Mouse (Mus musculus): ENCODE data around the gene Gabpb1. TPM values are rescaled to one million over a fixed set of nuclear protein-coding genes. Genes with fewer than 3 reads are reported as not detected.

Gene Gabpb1
- total and polyA plus RNA-seq, 3 experiments: 23.9 to 50.2 (median 50.1) TPM

DNA sequence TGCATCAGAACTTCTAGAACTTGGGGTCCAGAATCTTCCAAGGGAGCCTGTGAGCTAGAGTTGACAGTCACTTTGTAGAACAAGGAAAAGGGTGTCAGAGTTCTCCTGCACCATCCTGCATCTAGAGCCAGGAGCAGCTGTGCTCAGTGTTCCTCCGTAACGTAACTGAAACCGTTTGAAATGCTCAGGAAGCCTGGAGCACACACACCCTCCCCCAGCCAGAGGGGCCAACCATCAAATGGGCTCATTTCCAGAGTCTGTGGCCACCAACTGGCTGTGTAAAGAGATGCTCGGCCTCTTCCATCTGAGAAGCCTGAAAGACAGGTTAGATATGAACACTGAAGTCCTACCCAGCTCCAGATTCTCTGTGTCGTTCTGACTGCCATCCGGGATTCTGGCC, 92.2 kb downstream of the Gabpb1 start:
- TF ChIP-seq CTCF (conservative IDR thresholded peaks at IDR 0.05 in 1 of 2, IDR thresholded peaks at IDR 0.05 in 1 of 2; ENCODE audit: low read depth in 2 of 2, low read length in 2 of 2) (no peak), MAFK (IDR thresholded peaks at IDR 0.05; ENCODE audit: insufficient replicate concordance, low read length) (no peak), MYC (IDR thresholded peaks at IDR 0.05; ENCODE audit: low read depth, low read length) (no peak), POLR2AphosphoS2 (IDR thresholded peaks at IDR 0.05; ENCODE audit: low read depth, low read length) (no peak)
- in situ Hi-C loops (cut with MboI; ENCODE audit: low pct_ligation_motif_present, low pct_unique_long_range_greater_than_20kb, low sequenced_read_pairs) (no loop called here), dilution Hi-C loops (cut with MboI; ENCODE audit: extremely low pct_ligation_motif_present, extremely low pct_unique_long_range_greater_than_20kb, low sequenced_read_pairs) (no loop called here)
- no peaks in the 10 kb centered on the region for H3K79me2 ChIP-seq (replicated peaks; ENCODE audit: control insufficient read depth, extremely low read depth, insufficient read depth, poor library complexity, severe bottlenecking)
- no peak overlapping the region for H3K9ac ChIP-seq (ENCODE audit: insufficient read depth, low read depth)
- H3K4me2 ChIP-seq (ENCODE audit: insufficient read depth, low read depth, poor library complexity, severe bottlenecking): no peak overlapping the region
- no peaks in the 10 kb centered on the region for H3K9me3 ChIP-seq (replicated peaks; ENCODE audit: low read length)
- H3K36me3 ChIP-seq (replicated peaks in 1 of 2; ENCODE audit: control insufficient read depth in 1 of 2, insufficient read depth in 1 of 2, low read length in 1 of 2): no peaks in the 10 kb centered on the region
- H3K27me3 ChIP-seq (replicated peaks): no peaks in the 10 kb centered on the region
- no peaks in the 10 kb centered on the region; a peak in 1 of 4 replicates for H3K4me1 ChIP-seq (ENCODE audit: control insufficient read depth in 1 of 2, insufficient read depth in 2 of 2)
- H3K4me3 ChIP-seq (replicated peaks in 1 of 3; ENCODE audit: low read depth in 2 of 3, low read length in 2 of 3, poor library complexity in 1 of 3): no peak overlapping the region
- H3K27ac ChIP-seq (ENCODE audit: insufficient read depth, low read depth): no peak overlapping the region
- DNase-seq (ENCODE audit: extremely low read depth): no peak

DNA sequence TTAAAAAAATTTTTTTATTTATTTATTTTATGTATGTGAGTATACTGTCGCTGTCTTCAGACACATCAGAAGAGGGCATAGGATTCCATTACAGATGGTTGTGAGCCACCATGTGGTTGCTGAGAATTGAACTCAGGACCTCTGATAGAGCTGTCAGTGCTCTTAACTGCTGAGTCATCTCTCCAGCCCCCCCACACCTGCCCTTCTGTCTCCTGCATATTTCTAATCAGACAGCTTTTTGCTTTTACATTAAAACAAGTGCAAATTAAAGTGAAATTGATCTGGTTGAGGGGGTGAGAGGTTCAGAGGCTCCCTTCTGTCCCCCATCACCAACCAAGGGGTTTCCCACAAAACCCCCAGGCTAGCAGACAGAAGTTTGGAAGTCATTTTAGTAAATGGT, 96.9 kb downstream of the Gabpb1 start:
- H3K27ac ChIP-seq (ENCODE audit: insufficient read depth, low read depth): no peak overlapping the region
- no peak for TF ChIP-seq ZNF384 (IDR thresholded peaks at IDR 0.05; ENCODE audit: low read depth, low read length)
- TF ChIP-seq CHD1 (IDR thresholded peaks at IDR 0.05; ENCODE audit: low read depth, low read length): no peak
- no peak for TF ChIP-seq RAD21 (IDR thresholded peaks at IDR 0.05; ENCODE audit: low read depth, low read length)
- no peak for TF ChIP-seq NELFE (IDR thresholded peaks at IDR 0.05; ENCODE audit: low read depth, low read length)
- TF ChIP-seq ELF1 (IDR thresholded peaks at IDR 0.05; ENCODE audit: low read depth, low read length): no peak
- TF ChIP-seq USF2 (conservative IDR thresholded peaks at IDR 0.05; ENCODE audit: low read depth, low read length): no peak
- no peak for TF ChIP-seq JUND (conservative IDR thresholded peaks at IDR 0.05; ENCODE audit: low read depth, low read length)
- TF ChIP-seq UBTF (IDR thresholded peaks at IDR 0.05; ENCODE audit: low read depth, low read length): no peak
- no peak for TF ChIP-seq ZC3H11A (IDR thresholded peaks at IDR 0.05; ENCODE audit: low read depth, low read length)
- no peak for TF ChIP-seq ETS1 (conservative IDR thresholded peaks at IDR 0.05; ENCODE audit: low read depth, low read length)
- TF ChIP-seq E2F4 (IDR thresholded peaks at IDR 0.05; ENCODE audit: insufficient replicate concordance, low read depth, low read length): no peak
- no peaks in the 10 kb centered on the region for H3K79me2 ChIP-seq (replicated peaks; ENCODE audit: control insufficient read depth, extremely low read depth, insufficient read depth, poor library complexity, severe bottlenecking)
- no peak overlapping the region for H3K4me3 ChIP-seq (replicated peaks in 1 of 3; ENCODE audit: low read depth in 2 of 3, low read length in 2 of 3, poor library complexity in 1 of 3)
- H3K27me3 ChIP-seq (replicated peaks): no peaks in the 10 kb centered on the region
- dilution Hi-C loops (cut with MboI; ENCODE audit: extremely low pct_ligation_motif_present, extremely low pct_unique_long_range_greater_than_20kb, low sequenced_read_pairs): no loop called here
- H3K9me3 ChIP-seq (replicated peaks; ENCODE audit: low read length): no peaks in the 10 kb centered on the region
- H3K36me3 ChIP-seq (replicated peaks in 1 of 2; ENCODE audit: control insufficient read depth in 1 of 2, insufficient read depth in 1 of 2, low read length in 1 of 2): no peaks in the 10 kb centered on the region
- no peak overlapping the region for H3K4me2 ChIP-seq (ENCODE audit: insufficient read depth, low read depth, poor library complexity, severe bottlenecking)
- in situ Hi-C loops (cut with MboI; ENCODE audit: low pct_ligation_motif_present, low pct_unique_long_range_greater_than_20kb, low sequenced_read_pairs): no loop called here
- no peak overlapping the region for H3K9ac ChIP-seq (ENCODE audit: insufficient read depth, low read depth)
- DNase-seq (ENCODE audit: extremely low read depth): no peak
- H3K4me1 ChIP-seq (ENCODE audit: control insufficient read depth in 1 of 2, insufficient read depth in 2 of 2): no peaks in the 10 kb centered on the region; a peak in 1 of 4 replicates

Other genes with a start within 250 kb of the Gabpb1 start
- gene Atp8b4, start 175.7 kb downstream of the Gabpb1 start, total RNA-seq (2012; rRNA removed): 1.0 and 1.9 TPM in 2 replicates
- 0.72 and 0.79 TPM in 2 replicates for gene Atp8b4, start 175.7 kb downstream of the Gabpb1 start, total RNA-seq (2014; rRNA removed)
- 0.50 and 1.5 TPM in 2 replicates for gene Atp8b4, start 175.7 kb downstream of the Gabpb1 start, polyA plus RNA-seq (2012; ENCODE audit: insufficient read length, low read depth)
- not detected in 2 replicates for gene Slc27a2, start 123.9 kb downstream of the Gabpb1 start, total RNA-seq (2012; rRNA removed)
- gene Slc27a2, start 123.9 kb downstream of the Gabpb1 start, total RNA-seq (2014; rRNA removed): not detected in 2 replicates
- not detected in 2 replicates for gene Slc27a2, start 123.9 kb downstream of the Gabpb1 start, polyA plus RNA-seq (2012; ENCODE audit: insufficient read length, low read depth)
- 0.80 and 1.8 TPM in 2 replicates for gene Hdc, start 57.0 kb downstream of the Gabpb1 start, total RNA-seq (2012; rRNA removed)
- 1.5 and 2.9 TPM in 2 replicates for gene Hdc, start 57.0 kb downstream of the Gabpb1 start, total RNA-seq (2014; rRNA removed)
- 1.1 and 1.6 TPM in 2 replicates for gene Hdc, start 57.0 kb downstream of the Gabpb1 start, polyA plus RNA-seq (2012; ENCODE audit: insufficient read length, low read depth)
- 24.2 TPM in 2 replicates for gene Usp8, start 31.0 kb upstream of the Gabpb1 start, total RNA-seq (2012; rRNA removed)
- 23.5 and 24.1 TPM in 2 replicates for gene Usp8, start 31.0 kb upstream of the Gabpb1 start, total RNA-seq (2014; rRNA removed)
- 41.5 and 43.0 TPM in 2 replicates for gene Usp8, start 31.0 kb upstream of the Gabpb1 start, polyA plus RNA-seq (2012; ENCODE audit: insufficient read length, low read depth)
- gene Usp50, start 107.1 kb upstream of the Gabpb1 start, total RNA-seq (2012; rRNA removed): 0.84 and 0.89 TPM in 2 replicates
- gene Usp50, start 107.1 kb upstream of the Gabpb1 start, total RNA-seq (2014; rRNA removed): 3.2 and 3.7 TPM in 2 replicates
- 0.37 TPM in 2 replicates for gene Usp50, start 107.1 kb upstream of the Gabpb1 start, polyA plus RNA-seq (2012; ENCODE audit: insufficient read length, low read depth)
- 14.1 and 15.7 TPM in 2 replicates for gene Trpm7, start 199.9 kb upstream of the Gabpb1 start, total RNA-seq (2012; rRNA removed)
- 30.1 and 36.7 TPM in 2 replicates for gene Trpm7, start 199.9 kb upstream of the Gabpb1 start, total RNA-seq (2014; rRNA removed)
- gene Trpm7, start 199.9 kb upstream of the Gabpb1 start, polyA plus RNA-seq (2012; ENCODE audit: insufficient read length, low read depth): 23.7 and 25.8 TPM in 2 replicates